Mouse (Mus musculus): ENCODE results near the gene Csk. TPM values are rescaled to one million over a fixed set of nuclear protein-coding genes. Genes with fewer than 3 reads are reported as not detected.

The Csk gene
- total and polyA plus RNA-seq, 2 experiments from 2014 or later = 10.8 to 54.2 TPM

GRCm38 (mm10) chr9:57666536-57666935, 13.1 kb upstream of the Csk start:
- no peak overlapping the region for H3K4me2 ChIP-seq (ENCODE audit: low read depth, low read length)
- H3K36me3 ChIP-seq (replicated peaks; ENCODE audit: control insufficient read depth, insufficient read depth, low read length) = no peaks in the 10 kb centered on the region
- no peak overlapping the region for H3K27ac ChIP-seq (ENCODE audit: low read depth)
- no peak overlapping the region for H3K9ac ChIP-seq (replicated peaks; ENCODE audit: low read depth, low read length)
- TF ChIP-seq EP300 (IDR thresholded peaks at IDR 0.05; ENCODE audit: low read depth) = no peak
- no peak for TF ChIP-seq CTCF (IDR thresholded peaks at IDR 0.05; ENCODE audit: low read depth)
- no peak overlapping the region for H3K4me3 ChIP-seq (ENCODE audit: low read depth, low read length)
- no peaks in the 10 kb centered on the region for H3K27me3 ChIP-seq (ENCODE audit: control insufficient read depth, insufficient read depth, low read length)
- DNase-seq (ENCODE audit: low spot score) (no peak), ATAC-seq (ENCODE audit: insufficient read depth, low read depth) (no peak)
- H3K9me3 ChIP-seq (replicated peaks; ENCODE audit: control insufficient read depth, low read length) = no peaks in the 10 kb centered on the region
- WGBS = 79% methylated on average over 8 of the region's 8 CpGs
- no peaks in the 10 kb centered on the region for H3K4me1 ChIP-seq (ENCODE audit: control insufficient read depth, insufficient read depth)

GRCm38 (mm10) chr9:57664616-57665015, 11.2 kb upstream of the Csk start:
- Histone ChIP-seq H3K4me3 (ENCODE audit: low read depth, low read length) (no peak overlapping the region), H3K27ac (ENCODE audit: low read depth) (no peak overlapping the region)
- WGBS = 34% methylated on average over 7 of the region's 7 CpGs

GRCm38 (mm10) chr9:57661552-57661951, 8.1 kb upstream of the Csk start:
- H3K36me3 ChIP-seq (replicated peaks; ENCODE audit: control insufficient read depth, insufficient read depth, low read length) = no peaks in the 10 kb centered on the region
- H3K27me3 ChIP-seq (ENCODE audit: control insufficient read depth, insufficient read depth, low read length) = no peaks in the 10 kb centered on the region
- no peak overlapping the region for H3K4me2 ChIP-seq (ENCODE audit: low read depth, low read length)
- H3K27ac ChIP-seq (ENCODE audit: low read depth) = no peak overlapping the region
- TF ChIP-seq EP300 (IDR thresholded peaks at IDR 0.05; ENCODE audit: low read depth) = no peak
- TF ChIP-seq CTCF (IDR thresholded peaks at IDR 0.05; ENCODE audit: low read depth) = no peak
- no peaks in the 10 kb centered on the region for H3K4me1 ChIP-seq (ENCODE audit: control insufficient read depth, insufficient read depth)
- H3K9ac ChIP-seq (replicated peaks; ENCODE audit: low read depth, low read length) = no peak overlapping the region
- ATAC-seq (ENCODE audit: insufficient read depth, low read depth) (no peak), DNase-seq (ENCODE audit: low spot score) (no peak)
- no peaks in the 10 kb centered on the region for H3K9me3 ChIP-seq (replicated peaks; ENCODE audit: control insufficient read depth, low read length)
- no peak overlapping the region for H3K4me3 ChIP-seq (ENCODE audit: low read depth, low read length)
- 6% methylated on average over 3 of the region's 3 CpGs for WGBS

More at GRCm38 (mm10) chr9:57664616-57665015, 11.2 kb upstream of the Csk start:
- Histone ChIP-seq H3K4me2 (ENCODE audit: low read depth, low read length) (no peak overlapping the region), H3K27me3 (ENCODE audit: control insufficient read depth, insufficient read depth, low read length) (no peaks in the 10 kb centered on the region), H3K9ac (replicated peaks; ENCODE audit: low read depth, low read length) (no peak overlapping the region), H3K9me3 (replicated peaks; ENCODE audit: control insufficient read depth, low read length) (no peaks in the 10 kb centered on the region), H3K4me1 (ENCODE audit: control insufficient read depth, insufficient read depth) (no peaks in the 10 kb centered on the region), H3K36me3 (replicated peaks; ENCODE audit: control insufficient read depth, insufficient read depth, low read length) (no peaks in the 10 kb centered on the region)
- DNase-seq (ENCODE audit: low spot score) (no peak), ATAC-seq (ENCODE audit: insufficient read depth, low read depth) (no peak)
- TF ChIP-seq EP300 (IDR thresholded peaks at IDR 0.05; ENCODE audit: low read depth) (no peak), CTCF (IDR thresholded peaks at IDR 0.05; ENCODE audit: low read depth) (no peak)

- no peak overlapping the region for H3K4me2 ChIP-seq (ENCODE audit: low read depth, low read length)
- H3K4me1 ChIP-seq (ENCODE audit: control insufficient read depth, insufficient read depth) = peaks cover 3% of the 10 kb centered on the region; the same call in 1 of the 2 replicates
- DNase-seq (ENCODE audit: low spot score) (no peak), ATAC-seq (ENCODE audit: insufficient read depth, low read depth) (no peak)
- no peak overlapping the region for H3K9ac ChIP-seq (replicated peaks; ENCODE audit: low read depth, low read length)
- H3K27ac ChIP-seq (ENCODE audit: low read depth) = no peak overlapping the region
- no peaks in the 10 kb centered on the region for H3K27me3 ChIP-seq (ENCODE audit: control insufficient read depth, insufficient read depth, low read length)
- no peak overlapping the region for H3K4me3 ChIP-seq (ENCODE audit: low read depth, low read length)
- H3K9me3 ChIP-seq (replicated peaks; ENCODE audit: control insufficient read depth, low read length) = no peaks in the 10 kb centered on the region
- TF ChIP-seq CTCF (IDR thresholded peaks at IDR 0.05; ENCODE audit: low read depth) (no peak), EP300 (IDR thresholded peaks at IDR 0.05; ENCODE audit: low read depth) (no peak)
- no peaks in the 10 kb centered on the region for H3K36me3 ChIP-seq (replicated peaks; ENCODE audit: control insufficient read depth, insufficient read depth, low read length)
- WGBS = 62% methylated on average over 6 of the region's 6 CpGs
These were observed 7.1 kb upstream of the Csk start for GRCm38 (mm10) chr9:57660501-57660900.

GRCm38 (mm10) chr9:57659774-57660173, 6.3 kb upstream of the Csk start:
- ATAC-seq (ENCODE audit: insufficient read depth, low read depth) = peak; percentile 70
- Histone ChIP-seq H3K9ac (replicated peaks; ENCODE audit: low read depth, low read length) (no peak overlapping the region), H3K27ac (ENCODE audit: low read depth) (no peak overlapping the region), H3K4me3 (ENCODE audit: low read depth, low read length) (no peak overlapping the region), H3K4me2 (ENCODE audit: low read depth, low read length) (no peak overlapping the region), H3K9me3 (replicated peaks; ENCODE audit: control insufficient read depth, low read length) (no peaks in the 10 kb centered on the region), H3K4me1 (ENCODE audit: control insufficient read depth, insufficient read depth) (peaks cover 3% of the 10 kb centered on the region; the same call in 1 of the 2 replicates), H3K36me3 (replicated peaks; ENCODE audit: control insufficient read depth, insufficient read depth, low read length) (no peaks in the 10 kb centered on the region), H3K27me3 (ENCODE audit: control insufficient read depth, insufficient read depth, low read length) (no peaks in the 10 kb centered on the region)
- TF ChIP-seq EP300 (IDR thresholded peaks at IDR 0.05; ENCODE audit: low read depth) (no peak), CTCF (IDR thresholded peaks at IDR 0.05; ENCODE audit: low read depth) (peak; percentile 91)
- 10% methylated on average over 4 of the region's 4 CpGs for WGBS
- peak; percentile 73 for DNase-seq (ENCODE audit: low spot score)

- TF ChIP-seq EP300 (IDR thresholded peaks at IDR 0.05; ENCODE audit: low read depth) (no peak), CTCF (IDR thresholded peaks at IDR 0.05; ENCODE audit: low read depth) (no peak)
- H3K27me3 ChIP-seq (ENCODE audit: control insufficient read depth, insufficient read depth, low read length) = no peaks in the 10 kb centered on the region
- no peaks in the 10 kb centered on the region for H3K9me3 ChIP-seq (replicated peaks; ENCODE audit: control insufficient read depth, low read length)
- no peak for DNase-seq (ENCODE audit: low spot score)
- ATAC-seq (ENCODE audit: insufficient read depth, low read depth) = no peak
- H3K27ac ChIP-seq (ENCODE audit: low read depth) = no peak overlapping the region
- H3K4me2 ChIP-seq (ENCODE audit: low read depth, low read length) = no peak overlapping the region
- no peak overlapping the region for H3K9ac ChIP-seq (replicated peaks; ENCODE audit: low read depth, low read length)
- H3K36me3 ChIP-seq (replicated peaks; ENCODE audit: control insufficient read depth, insufficient read depth, low read length) = no peaks in the 10 kb centered on the region
- no peak overlapping the region for H3K4me3 ChIP-seq (ENCODE audit: low read depth, low read length)
- H3K4me1 ChIP-seq (ENCODE audit: control insufficient read depth, insufficient read depth) = peaks cover 3% of the 10 kb centered on the region; the same call in 1 of the 2 replicates
- 89% methylated on average over 4 of the region's 4 CpGs for WGBS
These were observed 5.5 kb upstream of the Csk start for GRCm38 (mm10) chr9:57658970-57659369.
